Mouse (Mus musculus) forebrain, embryonic 12.5 days (tissue): ENCODE measurements around the gene Atf6. TPM values are rescaled to one million over a fixed set of nuclear protein-coding genes. Genes with fewer than 3 reads are reported as not detected.

Source experiments
- ATAC-seq: fragments of 200-750 bp; cut with Nextera tagmentation; 2 replicates; pipeline ENCODE4 v1.8.0; 2017; ENCODE audit warnings: moderate TSS enrichment; ENCODE audit not compliant: low FRiP score
- H3K27ac ChIP-seq: fragments of 300-500 bp; sonication (generic); 2 replicates; pipeline ENCODE4 v1.5.1; 2016; ENCODE audit warnings: mild to moderate bottlenecking
- H3K27me3 ChIP-seq: fragments of 300-500 bp; sonication (generic); 2 replicates; pipeline ENCODE4 v1.6.1; 2016; ENCODE audit warnings: mild to moderate bottlenecking
- H3K36me3 ChIP-seq: fragments of 300-500 bp; sonication (generic); replicated peaks from 2 replicates; pipeline ENCODE4 v1.6.1; 2016; ENCODE audit warnings: mild to moderate bottlenecking
- H3K4me1 ChIP-seq: fragments of 300-500 bp; sonication (generic); 2 replicates; pipeline ENCODE4 v1.6.1; 2016
- H3K4me2 ChIP-seq: fragments of 300-500 bp; sonication (generic); 2 replicates; pipeline ENCODE4 v1.6.1; 2016; ENCODE audit warnings: mild to moderate bottlenecking, moderate library complexity
- H3K4me3 ChIP-seq: fragments of 300-500 bp; sonication (generic); replicated peaks from 2 replicates; pipeline ENCODE4 v1.5.1; 2016; ENCODE audit warnings: mild to moderate bottlenecking
- H3K9ac ChIP-seq: fragments of 300-500 bp; sonication (generic); 2 replicates; pipeline ENCODE4 v1.6.1; 2016; ENCODE audit warnings: mild to moderate bottlenecking
- H3K9me3 ChIP-seq: fragments of 300-500 bp; sonication (generic); 2 replicates; pipeline ENCODE4 v1.6.1; 2016
- WGBS: fragments of 180-500 bp; shearing (Covaris S2); methylation state at CpG from one replicate; pipeline ENCODE4 v1.1.7; 2016; 5-methylcytosine and 5-hydroxymethylcytosine counted together
- polyA plus RNA-seq: library from polyadenylated mRNA; unstranded; fragments of >200 nt; fragmentation: Nextera tagmentation; extraction: Ambion mirVana; gene quantifications from 2 replicates; pipeline ENCODE4 v1.2.1, GENCODE M21; 2016

The Atf6 gene
- polyA plus RNA-seq, 1 experiment from 2014 or later, result 8.9 TPM

GRCm38 (mm10) chr1:170774431-170774830 lies 93.1 kb downstream of the Atf6 start:
- WGBS, result 76% methylated on average over 1 of the region's 1 CpGs

DNA sequence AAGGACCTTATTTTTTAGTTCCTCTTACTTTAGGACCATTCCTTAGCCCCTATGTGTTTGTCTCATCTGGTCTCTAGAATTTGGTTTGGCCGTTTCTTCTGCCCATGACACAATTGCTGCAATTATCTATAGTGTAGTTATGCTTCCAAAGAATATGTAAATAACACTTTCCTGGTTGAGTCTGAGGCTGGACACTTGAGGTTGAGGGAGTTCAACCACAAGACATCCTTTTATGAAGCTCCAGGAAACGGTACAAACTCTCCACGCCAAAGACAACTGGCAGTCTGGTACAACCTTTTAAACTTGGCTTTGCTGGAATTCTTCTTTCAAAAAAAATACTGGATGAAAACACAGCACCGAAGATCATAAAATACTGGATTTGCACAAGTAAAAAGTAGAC lies 94.1 kb downstream of the Atf6 start:
- ATAC-seq, result no peak
- H3K27me3 ChIP-seq, result no peaks in the 10 kb centered on the region
- H3K9me3 ChIP-seq, result no peaks in the 10 kb centered on the region
- H3K9ac ChIP-seq, result no peak overlapping the region
- no peak overlapping the region for H3K27ac ChIP-seq
- no peak overlapping the region for H3K4me2 ChIP-seq
- 92% methylated on average over 4 of the region's 4 CpGs for WGBS
- H3K4me1 ChIP-seq, result no peaks in the 10 kb centered on the region
- H3K36me3 ChIP-seq, result no peaks in the 10 kb centered on the region
- H3K4me3 ChIP-seq, result no peak overlapping the region

More at GRCm38 (mm10) chr1:170774431-170774830, 93.1 kb downstream of the Atf6 start:
- no peaks in the 10 kb centered on the region for H3K9me3 ChIP-seq
- H3K27me3 ChIP-seq, result no peaks in the 10 kb centered on the region
- H3K36me3 ChIP-seq, result no peaks in the 10 kb centered on the region
- H3K4me2 ChIP-seq, result no peak overlapping the region
- H3K4me3 ChIP-seq, result no peak overlapping the region
- no peak overlapping the region for H3K27ac ChIP-seq
- ATAC-seq, result no peak
- H3K9ac ChIP-seq, result no peak overlapping the region
- H3K4me1 ChIP-seq, result no peaks in the 10 kb centered on the region

DNA sequence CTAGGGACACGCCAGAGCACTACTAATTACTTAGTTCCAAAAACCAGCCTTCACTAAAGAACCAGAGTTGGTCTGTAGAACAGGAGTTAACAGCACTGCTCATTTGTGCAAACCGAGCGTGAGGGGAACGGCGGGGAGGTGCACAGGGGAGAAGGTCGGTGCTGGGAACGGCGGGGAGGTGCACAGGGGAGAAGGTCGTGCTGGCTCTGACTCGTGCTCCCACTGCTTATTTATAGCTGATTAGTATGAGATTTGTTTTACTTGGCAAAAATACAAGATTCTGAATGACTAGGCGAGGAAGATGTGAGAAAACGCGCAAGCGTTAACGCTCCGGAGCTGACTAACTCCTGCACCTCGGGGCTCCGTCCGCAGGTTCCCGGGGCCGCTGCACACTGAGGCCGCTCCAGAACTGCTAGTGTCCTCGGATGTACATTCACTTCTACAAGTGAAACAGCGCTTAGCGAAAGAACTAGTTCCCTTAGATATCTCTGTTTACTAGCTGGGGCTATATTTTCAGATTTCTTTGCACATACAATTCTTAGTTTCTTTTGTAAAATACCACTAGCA lies 96.1 kb downstream of the Atf6 start:
- no peaks in the 10 kb centered on the region for H3K4me1 ChIP-seq
- 76% methylated on average over 25 of the region's 25 CpGs for WGBS
- no peaks in the 10 kb centered on the region for H3K27me3 ChIP-seq
- no peak overlapping the region for H3K9ac ChIP-seq
- H3K36me3 ChIP-seq, result no peaks in the 10 kb centered on the region
- H3K27ac ChIP-seq, result no peak overlapping the region
- ATAC-seq, result no peak
- no peak overlapping the region for H3K4me3 ChIP-seq
- no peak overlapping the region for H3K4me2 ChIP-seq
- H3K9me3 ChIP-seq, result no peaks in the 10 kb centered on the region

DNA sequence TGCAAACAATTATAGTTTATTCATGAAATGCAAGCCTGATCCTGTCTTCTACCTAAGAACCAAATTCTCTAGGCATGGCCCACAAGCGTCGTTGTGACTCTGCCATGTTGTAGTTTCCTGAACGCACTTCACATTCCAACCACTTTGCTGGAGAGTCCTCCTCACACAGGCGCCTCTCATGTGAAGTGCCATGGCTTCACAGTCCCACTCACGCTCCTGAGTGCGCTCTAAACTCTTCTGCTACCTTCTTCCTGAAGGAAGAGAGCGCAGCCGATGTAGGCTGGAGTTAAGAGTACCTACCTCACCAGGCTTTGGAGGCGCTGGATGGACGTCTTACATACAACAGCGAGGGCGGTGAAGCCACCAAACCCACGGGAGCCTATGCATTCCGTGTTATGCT lies 96.9 kb downstream of the Atf6 start:
- Histone ChIP-seq H3K4me1 (no peaks in the 10 kb centered on the region), H3K27me3 (no peaks in the 10 kb centered on the region), H3K36me3 (no peaks in the 10 kb centered on the region), H3K9me3 (no peaks in the 10 kb centered on the region), H3K9ac (no peak overlapping the region), H3K4me2 (no peak overlapping the region), H3K27ac (no peak overlapping the region), H3K4me3 (no peak overlapping the region)
- 90% methylated on average over 14 of the region's 14 CpGs for WGBS
- ATAC-seq, result no peak

DNA sequence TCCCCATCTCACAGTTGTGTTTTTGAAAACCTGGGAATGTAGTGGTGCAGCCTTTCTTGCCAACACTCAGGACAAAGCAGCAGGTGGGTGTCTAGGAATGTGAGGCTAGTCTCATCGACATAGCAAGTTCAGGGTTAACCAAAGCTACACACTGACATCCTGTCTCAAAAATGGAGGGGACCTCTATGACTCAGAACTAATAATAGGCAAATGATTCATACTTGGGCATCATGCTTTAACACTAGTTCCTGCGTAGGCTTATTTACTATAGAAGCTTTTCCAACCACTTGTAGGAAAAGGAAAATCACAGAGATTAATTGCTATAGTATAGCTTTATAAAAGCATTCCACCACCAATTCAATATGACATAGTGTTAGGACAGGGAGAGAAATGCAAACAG lies 100.6 kb downstream of the Atf6 start:
- Histone ChIP-seq H3K4me1 (no peaks in the 10 kb centered on the region; the same call in 1 of the 2 replicates), H3K9me3 (no peaks in the 10 kb centered on the region), H3K4me2 (no peak overlapping the region), H3K36me3 (no peaks in the 10 kb centered on the region), H3K4me3 (no peak overlapping the region), H3K27me3 (no peaks in the 10 kb centered on the region), H3K27ac (no peak overlapping the region), H3K9ac (no peak overlapping the region)
- WGBS, result 82% methylated on average over 2 of the region's 2 CpGs
- no peak for ATAC-seq

GRCm38 (mm10) chr1:170764798-170765197 lies 102.8 kb downstream of the Atf6 start:
- Histone ChIP-seq H3K27ac (no peak overlapping the region), H3K9me3 (no peaks in the 10 kb centered on the region), H3K4me3 (no peak overlapping the region), H3K4me1 (no peaks in the 10 kb centered on the region; the same call in 1 of the 2 replicates), H3K27me3 (no peaks in the 10 kb centered on the region), H3K4me2 (no peak overlapping the region), H3K36me3 (no peaks in the 10 kb centered on the region), H3K9ac (no peak overlapping the region)
- WGBS, result 95% methylated on average over 1 of the region's 1 CpGs
- no peak for ATAC-seq

DNA sequence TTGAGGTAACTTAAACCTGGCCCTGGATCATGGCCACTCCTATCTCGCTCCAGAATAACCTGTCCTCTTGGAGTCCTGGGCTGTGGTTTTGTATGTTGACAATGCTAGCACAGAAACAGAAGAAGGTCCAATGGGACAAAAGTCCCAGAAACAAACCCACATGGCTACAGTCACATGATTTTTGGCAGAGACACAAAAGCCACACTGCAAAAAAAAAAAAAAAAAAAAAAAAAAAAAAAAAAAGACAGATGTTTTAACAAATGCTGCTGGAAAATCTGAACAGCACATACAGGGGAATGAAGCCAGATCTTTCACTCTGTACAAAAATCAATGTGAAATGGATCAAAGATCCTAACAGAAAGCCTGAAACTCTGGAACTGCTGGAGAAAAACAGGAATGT lies 105.9 kb downstream of the Atf6 start:
- no peaks in the 10 kb centered on the region for H3K36me3 ChIP-seq
- H3K27ac ChIP-seq, result no peak overlapping the region
- no peak for ATAC-seq
- no peaks in the 10 kb centered on the region; the same call in 1 of the 2 replicates for H3K4me1 ChIP-seq
- H3K9me3 ChIP-seq, result no peaks in the 10 kb centered on the region
- H3K9ac ChIP-seq, result no peak overlapping the region
- no peak overlapping the region for H3K4me2 ChIP-seq
- no peaks in the 10 kb centered on the region for H3K27me3 ChIP-seq
- H3K4me3 ChIP-seq, result no peak overlapping the region
- 96% methylated on average over 1 of the region's 1 CpGs for WGBS

GRCm38 (mm10) chr1:170753597-170753996 lies 114.0 kb downstream of the Atf6 start:
- Histone ChIP-seq H3K4me3 (no peak overlapping the region), H3K27ac (no peak overlapping the region), H3K27me3 (no peaks in the 10 kb centered on the region), H3K4me1 (no peaks in the 10 kb centered on the region), H3K9me3 (no peaks in the 10 kb centered on the region), H3K4me2 (no peak overlapping the region), H3K36me3 (no peaks in the 10 kb centered on the region), H3K9ac (no peak overlapping the region)
- ATAC-seq, result no peak
- 90% methylated on average over 5 of the region's 5 CpGs for WGBS

GRCm38 (mm10) chr1:170751797-170752196 lies 115.8 kb downstream of the Atf6 start:
- Histone ChIP-seq H3K9ac (no peak overlapping the region), H3K4me2 (no peak overlapping the region), H3K27ac (no peak overlapping the region), H3K27me3 (no peaks in the 10 kb centered on the region), H3K9me3 (no peaks in the 10 kb centered on the region), H3K36me3 (no peaks in the 10 kb centered on the region), H3K4me1 (no peaks in the 10 kb centered on the region), H3K4me3 (no peak overlapping the region)
- WGBS, result 93% methylated on average over 7 of the region's 7 CpGs
- no peak for ATAC-seq

DNA sequence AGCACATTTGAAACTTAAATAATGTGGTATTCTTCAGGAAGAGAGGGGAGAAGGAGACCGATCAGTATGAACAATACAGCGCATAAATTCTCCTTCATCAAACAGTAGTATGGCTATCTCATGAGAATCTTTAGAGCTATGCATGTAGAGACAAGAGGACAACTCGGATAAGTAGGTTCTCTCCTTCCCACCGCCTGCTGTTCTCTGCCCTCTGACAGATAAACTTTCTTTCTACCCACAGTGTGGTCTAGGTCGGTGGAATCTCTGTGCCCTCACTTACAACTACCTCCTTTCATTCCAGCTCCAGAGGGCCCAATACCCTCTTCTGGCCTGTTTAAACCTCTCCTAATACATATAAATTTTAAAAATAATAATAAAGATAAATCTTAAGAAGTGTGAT lies 121.0 kb downstream of the Atf6 start:
- Histone ChIP-seq H3K27ac (no peak overlapping the region), H3K4me3 (no peak overlapping the region), H3K4me2 (no peak overlapping the region), H3K36me3 (no peaks in the 10 kb centered on the region), H3K9me3 (no peaks in the 10 kb centered on the region), H3K27me3 (no peaks in the 10 kb centered on the region), H3K9ac (no peak overlapping the region), H3K4me1 (no peaks in the 10 kb centered on the region)
- ATAC-seq, result no peak
- WGBS, result 97% methylated on average over 5 of the region's 5 CpGs

DNA sequence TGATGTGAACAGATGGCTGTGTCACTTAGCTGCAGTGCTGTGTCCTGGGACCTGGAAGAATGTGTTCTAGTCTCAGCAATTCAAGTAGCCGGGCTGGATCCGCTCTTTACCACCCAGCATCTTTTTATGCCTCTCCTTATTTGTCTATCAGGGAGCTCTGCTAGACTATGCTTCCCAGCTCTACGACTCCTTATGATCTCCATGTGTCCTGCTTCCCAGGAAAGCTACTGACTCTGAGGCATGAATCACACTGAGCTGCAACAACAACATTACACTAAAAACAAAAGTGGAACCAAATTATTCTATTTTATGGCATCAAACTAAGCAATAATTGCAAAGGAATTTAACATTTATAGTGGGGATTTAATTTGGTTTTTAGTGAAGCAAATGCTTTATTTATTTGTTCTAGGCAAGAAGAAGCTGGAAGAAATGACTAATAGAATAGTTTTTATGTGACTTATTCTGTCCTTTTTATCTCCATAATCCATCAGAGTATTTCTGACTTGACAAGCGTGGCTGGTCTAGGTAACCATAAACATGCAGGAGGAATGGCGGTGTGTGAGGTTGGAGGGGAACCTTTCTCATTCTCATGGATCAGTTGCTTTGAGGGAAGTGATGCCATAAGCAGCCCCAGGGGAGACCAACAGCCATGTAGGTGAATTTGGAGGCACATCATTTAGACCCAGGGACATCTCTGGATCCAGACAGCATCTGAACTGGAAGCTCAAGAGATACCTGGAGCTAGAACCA lies 125.9 kb downstream of the Atf6 start:
- H3K4me3 ChIP-seq, result no peak overlapping the region
- no peaks in the 10 kb centered on the region for H3K27me3 ChIP-seq
- no peak for ATAC-seq
- no peak overlapping the region for H3K4me2 ChIP-seq
- H3K4me1 ChIP-seq, result no peaks in the 10 kb centered on the region
- no peaks in the 10 kb centered on the region for H3K9me3 ChIP-seq
- H3K27ac ChIP-seq, result no peak overlapping the region
- no peak overlapping the region for H3K9ac ChIP-seq
- WGBS, result 88% methylated on average over 5 of the region's 5 CpGs
- no peaks in the 10 kb centered on the region for H3K36me3 ChIP-seq

- 96% methylated on average over 3 of the region's 3 CpGs for WGBS
- Histone ChIP-seq H3K36me3 (no peaks in the 10 kb centered on the region), H3K9ac (no peak overlapping the region), H3K27me3 (no peaks in the 10 kb centered on the region), H3K27ac (no peak overlapping the region), H3K9me3 (no peaks in the 10 kb centered on the region), H3K4me1 (no peaks in the 10 kb centered on the region), H3K4me3 (no peak overlapping the region), H3K4me2 (no peak overlapping the region)
- ATAC-seq, result no peak
Measured at GRCm38 (mm10) chr1:170734866-170735265, 132.7 kb downstream of the Atf6 start.

GRCm38 (mm10) chr1:170732596-170732890 lies 135.0 kb downstream of the Atf6 start:
- Histone ChIP-seq H3K27me3 (no peaks in the 10 kb centered on the region), H3K27ac (no peak overlapping the region), H3K36me3 (no peaks in the 10 kb centered on the region), H3K4me2 (no peak overlapping the region), H3K4me1 (no peaks in the 10 kb centered on the region), H3K9me3 (no peaks in the 10 kb centered on the region), H3K9ac (no peak overlapping the region), H3K4me3 (no peak overlapping the region)
- WGBS, result 93% methylated on average over 2 of the region's 2 CpGs
- no peak for ATAC-seq
